Mouse (Mus musculus) subcutaneous adipose tissue, adult 2 months (tissue): ENCODE results near the gene Gm6460. TPM values are rescaled to one million over a fixed set of nuclear protein-coding genes. Genes with fewer than 3 reads are reported as not detected.

Experiments
- polyA plus RNA-seq: library from polyadenylated mRNA; depleted of rRNA; stranded (reverse); fragments of >200 nt; gene quantifications from 2 replicates; pipeline ENCODE4 v1.2.3, GENCODE M21; 2012; ENCODE audit warnings: low replicate concordance; rRNA removed

The Gm6460 gene
- not detected in 2 replicates for polyA plus RNA-seq

DNA sequence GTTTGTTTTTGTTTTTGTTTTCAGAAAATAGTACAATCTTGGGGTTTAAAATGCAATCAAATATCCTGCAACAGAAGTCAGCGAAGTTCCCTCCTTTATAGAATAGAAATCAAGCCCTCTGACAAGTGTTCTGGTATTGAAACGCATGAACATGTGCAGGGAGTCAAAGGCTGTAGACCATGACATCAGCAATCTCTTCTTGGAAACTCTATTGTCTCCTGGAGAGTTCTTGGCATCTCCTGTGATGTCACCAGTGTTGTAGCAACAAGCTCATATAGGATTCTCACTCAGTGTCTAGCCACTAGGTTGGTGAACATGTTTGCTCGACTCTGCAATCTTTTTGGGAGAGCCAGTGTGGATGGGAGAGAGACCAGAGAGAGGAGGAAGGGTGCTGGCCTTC lies at the start of gene Gm6460:
Gm6460 (plus strand) TSS at position 301 of the 400 bp plus-strand sequence.

Other genes starting within 250 kb of the Gm6460 start
- not detected in 2 replicates for gene Gm8897, start 178.5 kb upstream of the Gm6460 start, polyA plus RNA-seq
- gene Gm8906, start 92.2 kb upstream of the Gm6460 start, polyA plus RNA-seq: not detected in 2 replicates
- gene Gm8922, start 87.0 kb downstream of the Gm6460 start, polyA plus RNA-seq: not detected in 2 replicates
- not detected in 2 replicates for gene Gm8926, start 175.6 kb downstream of the Gm6460 start, polyA plus RNA-seq